Mouse (Mus musculus): ENCODE results near the gene Apoh. TPM values are rescaled to one million over a fixed set of nuclear protein-coding genes. Genes with fewer than 3 reads are reported as not detected.

The Apoh gene
- polyA plus RNA-seq, 1 experiment from 2014 or later, result not detected

DNA sequence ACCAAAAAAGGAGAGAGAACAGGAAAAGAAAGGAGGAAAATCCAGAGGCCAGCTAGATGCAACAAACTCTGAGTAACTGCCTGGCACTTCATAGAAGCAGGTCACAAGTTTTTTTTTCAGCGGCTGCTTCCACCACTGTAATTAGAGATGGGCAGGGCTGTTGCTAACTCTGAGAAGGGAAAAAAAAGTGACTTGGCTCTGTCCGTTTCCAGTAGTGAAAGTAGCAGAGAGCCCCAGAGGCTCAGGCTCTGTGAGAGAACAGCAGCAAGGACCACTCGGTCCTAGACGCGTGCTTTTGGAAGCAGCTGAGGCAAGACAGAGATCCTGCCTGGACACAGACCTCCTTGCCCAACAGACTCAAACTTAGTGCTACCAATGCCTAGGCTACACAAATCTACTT lies 6.7 kb upstream of the Apoh start:
- H3K27ac ChIP-seq (ENCODE audit: low read depth, low read length), result no peak overlapping the region
- no peaks in the 10 kb centered on the region for H3K9me3 ChIP-seq (ENCODE audit: control insufficient read depth, low read length)
- H3K9ac ChIP-seq (ENCODE audit: low read depth, low read length), result no peak overlapping the region
- H3K4me2 ChIP-seq (replicated peaks; ENCODE audit: low read depth, low read length), result no peak overlapping the region
- H3K27me3 ChIP-seq (ENCODE audit: control insufficient read depth, insufficient read depth, low read length), result no peaks in the 10 kb centered on the region
- H3K4me3 ChIP-seq (ENCODE audit: low read length), result no peak overlapping the region
- H3K36me3 ChIP-seq (ENCODE audit: control insufficient read depth, insufficient read depth, low read length), result no peaks in the 10 kb centered on the region
- peaks cover 25% of the 10 kb centered on the region; the same call in 1 of the 2 replicates for H3K4me1 ChIP-seq (ENCODE audit: control insufficient read depth, insufficient read depth, low read length)
- ATAC-seq (ENCODE audit: low FRiP score, low TSS enrichment), result 0 out of 2 replicates have a peak, but pooled peaks have one; percentile 46
- WGBS, result 18% methylated on average over 5 of the region's 5 CpGs

DNA sequence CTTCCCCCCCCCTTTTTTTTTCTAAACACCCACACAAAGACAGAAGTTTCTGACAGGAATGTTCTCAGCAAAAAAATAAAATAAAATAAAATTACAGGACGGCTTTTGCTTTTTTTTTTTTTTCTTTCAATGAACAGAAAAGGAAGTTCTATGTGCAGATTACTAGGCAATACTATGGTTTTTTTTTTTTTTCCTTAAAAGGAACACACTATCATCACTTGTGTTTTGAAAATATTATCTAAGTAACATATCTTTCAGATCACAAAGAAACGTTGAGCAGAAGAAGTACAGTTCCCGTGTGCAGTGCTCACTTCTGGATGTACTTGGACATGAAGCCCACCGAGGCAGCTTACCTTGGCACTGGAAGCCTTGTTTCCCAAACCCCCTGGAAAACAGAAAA lies 2.9 kb upstream of the Apoh start:
- no peak for ATAC-seq (ENCODE audit: low FRiP score, low TSS enrichment)
- H3K27me3 ChIP-seq (ENCODE audit: control insufficient read depth, insufficient read depth, low read length), result no peaks in the 10 kb centered on the region
- H3K4me2 ChIP-seq (replicated peaks; ENCODE audit: low read depth, low read length), result no peak overlapping the region
- peaks cover 9% of the 10 kb centered on the region; the same call in 1 of the 2 replicates for H3K4me1 ChIP-seq (ENCODE audit: control insufficient read depth, insufficient read depth, low read length)
- no peaks in the 10 kb centered on the region for H3K9me3 ChIP-seq (ENCODE audit: control insufficient read depth, low read length)
- no peak overlapping the region for H3K9ac ChIP-seq (ENCODE audit: low read depth, low read length)
- WGBS, result 85% methylated on average over 4 of the region's 4 CpGs
- no peaks in the 10 kb centered on the region for H3K36me3 ChIP-seq (ENCODE audit: control insufficient read depth, insufficient read depth, low read length)
- no peak overlapping the region for H3K4me3 ChIP-seq (ENCODE audit: low read length)
- H3K27ac ChIP-seq (ENCODE audit: low read depth, low read length), result no peak overlapping the region

DNA sequence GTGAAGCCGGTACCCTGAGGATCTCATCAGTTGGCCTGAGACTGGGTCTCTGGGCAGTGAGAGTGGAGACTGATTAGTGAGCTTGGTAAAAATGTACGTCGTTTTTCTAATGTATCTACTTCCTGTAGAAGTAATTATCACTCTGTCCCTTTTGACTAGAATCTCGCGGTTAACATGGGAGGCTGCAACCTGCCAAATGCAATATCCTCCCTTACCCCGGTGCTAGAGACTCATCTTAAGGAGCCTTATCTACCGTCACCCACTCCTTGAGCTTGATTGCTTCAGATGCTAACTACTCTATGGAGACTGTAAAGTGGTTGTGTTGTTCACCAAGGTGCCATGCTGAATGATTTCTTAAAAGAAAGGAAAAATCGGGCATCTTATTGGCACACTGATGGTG lies 1.4 kb upstream of the Apoh start:
- Histone ChIP-seq H3K36me3 (ENCODE audit: control insufficient read depth, insufficient read depth, low read length) (no peaks in the 10 kb centered on the region), H3K4me1 (ENCODE audit: control insufficient read depth, insufficient read depth, low read length) (peaks cover 3% of the 10 kb centered on the region; the same call in 1 of the 2 replicates), H3K4me2 (replicated peaks; ENCODE audit: low read depth, low read length) (peak overlapping the region; percentile 98), H3K27ac (ENCODE audit: low read depth, low read length) (no peak overlapping the region), H3K9ac (ENCODE audit: low read depth, low read length) (no peak overlapping the region), H3K27me3 (ENCODE audit: control insufficient read depth, insufficient read depth, low read length) (no peaks in the 10 kb centered on the region), H3K9me3 (ENCODE audit: control insufficient read depth, low read length) (no peaks in the 10 kb centered on the region), H3K4me3 (ENCODE audit: low read length) (no peak overlapping the region; the same call in 1 of the 2 replicates)
- 42% methylated on average over 8 of the region's 8 CpGs for WGBS
- ATAC-seq (ENCODE audit: low FRiP score, low TSS enrichment), result no peak

DNA sequence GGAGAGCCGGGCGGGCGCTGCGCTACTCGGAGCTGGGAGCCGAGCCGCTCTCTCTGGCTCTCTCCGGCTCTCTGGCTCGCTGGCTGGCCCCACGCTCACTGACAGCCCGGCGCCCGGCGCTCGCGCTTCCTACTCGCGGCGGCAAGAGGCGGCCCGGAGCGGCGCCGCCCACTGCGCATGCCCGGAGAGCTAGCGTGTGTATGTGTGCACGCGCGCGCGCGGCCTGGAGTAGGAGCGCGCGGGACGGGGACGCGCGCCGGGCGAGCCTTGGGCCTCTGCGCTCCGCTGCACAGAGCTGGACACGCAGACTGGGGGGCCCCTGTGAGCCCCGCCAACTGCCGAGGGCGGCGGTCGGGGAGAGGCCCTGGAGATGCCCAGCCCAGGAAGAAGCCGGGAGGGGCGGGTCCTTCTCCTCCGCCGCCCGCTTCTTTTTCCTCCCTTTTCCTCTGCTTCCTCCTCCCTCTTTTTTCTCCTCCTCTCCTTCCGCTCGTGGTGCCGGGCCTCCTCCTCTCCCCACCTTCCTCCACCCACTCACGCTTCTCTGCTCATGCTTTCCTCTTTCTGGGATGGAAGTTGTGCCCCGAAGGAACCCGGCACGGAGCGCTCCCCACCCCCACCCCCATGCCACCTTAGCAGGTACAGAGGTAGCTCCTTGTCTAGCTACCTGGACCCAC lies 772 bp downstream of the Apoh start, which contains the start of gene Prkca:
Gene Prkca, minus strand, starts transcription at position 140 of the 674 bp plus-strand sequence.
- Histone ChIP-seq H3K4me2 (replicated peaks; ENCODE audit: low read depth, low read length) (peak within 1 kb of the TSS; percentile 98), H3K9ac (ENCODE audit: low read depth, low read length) (peak within 1 kb of the TSS; percentile 78), H3K27me3 (ENCODE audit: control insufficient read depth, insufficient read depth, low read length) (no peaks in the 10 kb centered on the region), H3K27ac (ENCODE audit: low read depth, low read length) (peak within 1 kb of the TSS; percentile 63; the same call in 1 of the 2 replicates), H3K4me1 (ENCODE audit: control insufficient read depth, insufficient read depth, low read length) (no peaks in the 10 kb centered on the region), H3K4me3 (ENCODE audit: low read length) (peak within 1 kb of the TSS; percentile 76), H3K36me3 (ENCODE audit: control insufficient read depth, insufficient read depth, low read length) (no peaks in the 10 kb centered on the region), H3K9me3 (ENCODE audit: control insufficient read depth, low read length) (no peaks in the 10 kb centered on the region)
- ATAC-seq (ENCODE audit: low FRiP score, low TSS enrichment), result peak; percentile 97
- under 1% methylated on average over 57 of the region's 63 CpGs for WGBS

DNA sequence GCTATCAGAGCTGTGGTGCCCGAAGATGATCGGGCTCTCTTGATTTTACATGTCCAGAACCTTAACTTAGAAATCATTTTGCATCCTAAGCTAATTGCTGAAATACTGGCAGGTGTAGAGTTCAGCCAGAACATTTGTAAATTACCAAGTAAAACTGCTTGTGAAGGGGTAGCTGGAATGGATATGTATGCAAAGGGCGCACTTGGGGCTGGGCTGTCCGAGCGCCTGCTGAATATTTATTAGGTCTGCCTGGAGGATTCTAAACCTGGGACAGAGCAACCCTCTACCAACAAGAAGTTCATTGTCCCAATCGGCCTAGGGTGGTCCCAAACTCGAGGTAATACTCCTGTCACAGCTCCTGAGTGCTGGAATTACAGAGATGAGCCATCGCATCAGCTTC lies 1.6 kb downstream of the Apoh start:
- Histone ChIP-seq H3K4me2 (replicated peaks; ENCODE audit: low read depth, low read length) (peak overlapping the region; percentile 98), H3K4me3 (ENCODE audit: low read length) (peak overlapping the region; percentile 76), H3K4me1 (ENCODE audit: control insufficient read depth, insufficient read depth, low read length) (no peaks in the 10 kb centered on the region), H3K9me3 (ENCODE audit: control insufficient read depth, low read length) (no peaks in the 10 kb centered on the region), H3K27me3 (ENCODE audit: control insufficient read depth, insufficient read depth, low read length) (no peaks in the 10 kb centered on the region), H3K36me3 (ENCODE audit: control insufficient read depth, insufficient read depth, low read length) (no peaks in the 10 kb centered on the region), H3K9ac (ENCODE audit: low read depth, low read length) (peak overlapping the region; percentile 78; the same call in 1 of the 2 replicates), H3K27ac (ENCODE audit: low read depth, low read length) (no peak overlapping the region)
- no peak for ATAC-seq (ENCODE audit: low FRiP score, low TSS enrichment)
- 57% methylated on average over 8 of the region's 8 CpGs for WGBS

DNA sequence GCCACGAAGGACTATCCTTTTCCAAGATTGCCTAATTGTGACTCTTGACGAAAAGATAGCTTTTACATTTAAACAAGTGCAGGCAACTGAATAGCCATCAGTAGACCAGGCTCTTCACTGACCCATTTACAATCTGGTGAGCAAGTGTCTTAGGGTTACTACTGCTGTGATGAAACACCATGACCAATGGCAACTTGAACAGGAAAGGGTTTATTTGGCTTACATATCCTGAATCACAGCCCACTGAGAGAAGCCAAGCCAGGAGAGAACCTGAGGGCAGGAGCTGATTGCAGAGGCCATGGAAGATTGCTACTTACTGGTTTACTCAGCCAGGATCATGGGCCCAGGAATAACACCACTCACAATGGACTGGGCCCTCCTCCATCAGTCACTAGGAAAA lies 2.2 kb downstream of the Apoh start:
- H3K36me3 ChIP-seq (ENCODE audit: control insufficient read depth, insufficient read depth, low read length), result no peaks in the 10 kb centered on the region
- ATAC-seq (ENCODE audit: low FRiP score, low TSS enrichment), result no peak
- H3K9ac ChIP-seq (ENCODE audit: low read depth, low read length), result no peak overlapping the region
- no peak overlapping the region for H3K4me2 ChIP-seq (replicated peaks; ENCODE audit: low read depth, low read length)
- no peak overlapping the region for H3K27ac ChIP-seq (ENCODE audit: low read depth, low read length)
- H3K9me3 ChIP-seq (ENCODE audit: control insufficient read depth, low read length), result no peaks in the 10 kb centered on the region
- H3K4me3 ChIP-seq (ENCODE audit: low read length), result no peak overlapping the region
- 82% methylated on average over 2 of the region's 2 CpGs for WGBS
- H3K27me3 ChIP-seq (ENCODE audit: control insufficient read depth, insufficient read depth, low read length), result no peaks in the 10 kb centered on the region
- no peaks in the 10 kb centered on the region for H3K4me1 ChIP-seq (ENCODE audit: control insufficient read depth, insufficient read depth, low read length)

DNA sequence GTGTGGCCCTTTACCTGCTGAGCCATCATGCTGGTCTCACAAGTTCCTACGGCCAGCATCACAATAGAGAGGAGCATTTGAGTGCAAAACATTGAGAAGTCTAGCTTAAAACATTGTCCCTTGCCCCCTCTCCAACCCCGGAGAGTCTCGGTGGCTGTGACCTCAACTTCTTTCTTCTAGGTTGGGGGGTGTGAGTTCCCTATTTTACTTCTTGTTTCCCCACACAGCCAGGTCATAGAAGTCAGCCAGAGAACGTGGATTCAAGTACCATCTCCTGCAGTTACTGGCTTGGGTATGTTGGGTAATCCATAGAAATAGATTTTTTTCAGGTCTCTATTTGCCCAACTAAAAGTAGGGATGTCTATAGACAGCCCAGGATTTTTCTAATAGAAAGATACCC lies 7.6 kb downstream of the Apoh start:
- H3K36me3 ChIP-seq (ENCODE audit: control insufficient read depth, insufficient read depth, low read length), result no peaks in the 10 kb centered on the region
- no peak overlapping the region for H3K4me3 ChIP-seq (ENCODE audit: low read length)
- no peak overlapping the region for H3K27ac ChIP-seq (ENCODE audit: low read depth, low read length)
- no peak overlapping the region for H3K9ac ChIP-seq (ENCODE audit: low read depth, low read length)
- H3K4me2 ChIP-seq (replicated peaks; ENCODE audit: low read depth, low read length), result no peak overlapping the region
- no peaks in the 10 kb centered on the region for H3K4me1 ChIP-seq (ENCODE audit: control insufficient read depth, insufficient read depth, low read length)
- no peak for ATAC-seq (ENCODE audit: low FRiP score, low TSS enrichment)
- H3K9me3 ChIP-seq (ENCODE audit: control insufficient read depth, low read length), result no peaks in the 10 kb centered on the region
- H3K27me3 ChIP-seq (ENCODE audit: control insufficient read depth, insufficient read depth, low read length), result no peaks in the 10 kb centered on the region
- WGBS, result 84% methylated on average over 4 of the region's 4 CpGs

DNA sequence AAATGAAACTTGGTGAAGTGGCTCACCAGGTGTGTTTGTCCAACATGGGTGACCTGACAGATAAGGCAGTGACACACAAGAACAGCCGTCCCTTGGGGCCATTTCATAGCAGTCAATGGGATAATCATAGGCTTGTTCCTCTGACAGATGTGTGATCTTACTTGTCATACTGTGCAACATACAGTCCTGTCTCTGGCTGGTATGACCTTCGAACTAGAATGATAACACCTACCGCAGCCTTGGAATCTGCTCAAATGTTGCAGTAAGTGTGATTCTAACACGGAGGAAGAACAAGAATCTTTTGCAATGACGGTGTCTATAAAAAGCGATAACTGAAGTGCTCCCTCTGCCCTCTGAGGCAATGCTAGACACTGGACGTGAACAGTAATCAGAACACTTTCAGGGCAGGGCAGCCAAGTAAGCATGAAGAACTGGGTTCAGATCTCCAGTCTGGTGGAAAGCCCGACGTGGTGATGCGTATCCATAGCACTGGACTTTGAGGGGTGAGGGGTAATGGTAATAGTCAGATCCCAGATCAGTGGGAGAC lies 9.8 kb downstream of the Apoh start:
- H3K4me2 ChIP-seq (replicated peaks; ENCODE audit: low read depth, low read length), result no peak overlapping the region
- no peaks in the 10 kb centered on the region for H3K36me3 ChIP-seq (ENCODE audit: control insufficient read depth, insufficient read depth, low read length)
- H3K4me3 ChIP-seq (ENCODE audit: low read length), result no peak overlapping the region
- WGBS, result 90% methylated on average over 10 of the region's 10 CpGs
- no peaks in the 10 kb centered on the region for H3K27me3 ChIP-seq (ENCODE audit: control insufficient read depth, insufficient read depth, low read length)
- no peak overlapping the region for H3K9ac ChIP-seq (ENCODE audit: low read depth, low read length)
- no peaks in the 10 kb centered on the region for H3K4me1 ChIP-seq (ENCODE audit: control insufficient read depth, insufficient read depth, low read length)
- H3K27ac ChIP-seq (ENCODE audit: low read depth, low read length), result no peak overlapping the region
- ATAC-seq (ENCODE audit: low FRiP score, low TSS enrichment), result no peak
- no peaks in the 10 kb centered on the region for H3K9me3 ChIP-seq (ENCODE audit: control insufficient read depth, low read length)

DNA sequence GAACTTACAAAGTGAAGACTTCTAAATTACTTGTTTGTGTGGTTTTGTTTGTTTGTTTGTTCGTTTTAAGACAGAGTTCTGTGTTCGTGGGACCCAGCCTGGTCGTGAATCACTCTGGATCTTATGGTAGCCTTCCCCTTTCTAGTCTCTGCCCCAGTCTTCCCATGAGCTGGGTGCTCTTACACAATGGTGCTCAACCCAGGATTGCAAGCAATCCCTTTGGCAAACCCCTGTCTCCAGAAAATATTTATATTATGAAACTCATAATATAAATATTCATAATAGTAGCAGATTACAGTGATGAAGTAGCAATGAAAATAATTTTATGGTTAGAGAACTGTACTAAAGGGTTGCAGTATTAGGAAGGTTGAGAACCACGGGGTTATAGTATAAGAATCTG lies 12.9 kb downstream of the Apoh start:
- Histone ChIP-seq H3K27me3 (ENCODE audit: control insufficient read depth, insufficient read depth, low read length) (no peaks in the 10 kb centered on the region), H3K4me1 (ENCODE audit: control insufficient read depth, insufficient read depth, low read length) (0 out of 2 replicates have a peak, but pooled peaks cover 4% of the 10 kb centered on the region), H3K36me3 (ENCODE audit: control insufficient read depth, insufficient read depth, low read length) (no peaks in the 10 kb centered on the region), H3K4me3 (ENCODE audit: low read length) (no peak overlapping the region), H3K4me2 (replicated peaks; ENCODE audit: low read depth, low read length) (no peak overlapping the region), H3K9ac (ENCODE audit: low read depth, low read length) (no peak overlapping the region), H3K27ac (ENCODE audit: low read depth, low read length) (no peak overlapping the region), H3K9me3 (ENCODE audit: control insufficient read depth, low read length) (no peaks in the 10 kb centered on the region)
- no peak for ATAC-seq (ENCODE audit: low FRiP score, low TSS enrichment)
- WGBS, result 72% methylated on average over 4 of the region's 4 CpGs
